Comparison of ENCODE assay signal across 9 mouse cellular contexts in genomic region chr16:11068666-11069065, GRCm38 (mm10). TPM values are rescaled to one million over a fixed set of nuclear protein-coding genes. Genes with fewer than 3 reads are reported as not detected.
DNase-seq lines count a peak whose midpoint lies in the region; ATAC-seq and TF ChIP-seq lines count a peak whose summit lies in the region.
"Had no signal": no experiment of that assay in that cellular context is flagged by ENCODE, and none has a peak within 500 bp of the region (broad histone marks: within the 10 kb centered on the region; RNA-seq: fewer than 3 reads in every experiment).

No protein-coding gene starts in this region.

- H3K36me3 ChIP-seq in heart, embryonic 16.5 days (ENCODE audit: control insufficient read depth, insufficient read depth), result 0 out of 2 replicates have a peak, but pooled peaks cover 6% of the 10 kb centered on the region
- H3K36me3 ChIP-seq in forebrain, embryonic 14.5 days (ENCODE audit: control insufficient read depth, insufficient read depth, low read length), result peaks cover 33% of the 10 kb centered on the region
- H3K36me3 ChIP-seq in midbrain, embryonic 11.5 days (ENCODE audit: control insufficient read depth, insufficient read depth, low read length), result peaks cover 14% of the 10 kb centered on the region

- peak overlapping the region; percentile 17; the same call in 1 of the 2 replicates for H3K27ac ChIP-seq in heart, embryonic 16.5 days (ENCODE audit: low read length)
- H3K27ac ChIP-seq in bone marrow, adult 2 months (ENCODE audit: control insufficient read depth, insufficient read depth, low read depth, low read length, poor library complexity), result peak overlapping the region; percentile 72
- H3K27ac ChIP-seq in forebrain, embryonic 14.5 days (ENCODE audit: low read depth, low read length), result no peak overlapping the region
- H3K27ac ChIP-seq in midbrain, embryonic 11.5 days (ENCODE audit: low read depth, low read length), result no peak overlapping the region
- H3K27ac ChIP-seq: macrophage had no signal

- 88% methylated on average over 3 of the region's 3 CpGs for WGBS in heart, embryonic 16.5 days
- WGBS in bone marrow, adult 2 months, result 69% methylated on average over 3 of the region's 3 CpGs
- WGBS in forebrain, embryonic 14.5 days, result 92% methylated on average over 3 of the region's 3 CpGs
- 90% methylated on average over 3 of the region's 3 CpGs for WGBS in midbrain, embryonic 11.5 days

- intact Hi-C loops in heart, postnatal 36 days (cut with DNase I), result no loop called here

- H3K9me3 ChIP-seq in heart, embryonic 16.5 days (replicated peaks; ENCODE audit: control insufficient read depth, low read length), result no peaks in the 10 kb centered on the region
- no peaks in the 10 kb centered on the region for H3K9me3 ChIP-seq in forebrain, embryonic 14.5 days (replicated peaks; ENCODE audit: control insufficient read depth, low read length)
- no peaks in the 10 kb centered on the region for H3K9me3 ChIP-seq in midbrain, embryonic 11.5 days (ENCODE audit: control insufficient read depth, low read length)

- TF ChIP-seq POLR2A in bone marrow, adult 2 months (IDR thresholded peaks at IDR 0.05; ENCODE audit: borderline replicate concordance, control insufficient read depth, low read depth, low read length), result no peak

- TF ChIP-seq CTCF in bone marrow, adult 2 months (IDR thresholded peaks at IDR 0.05; ENCODE audit: control insufficient read depth, insufficient read depth, low read length), result no peak

- peak overlapping the region; percentile 88; the same call in 1 of the 2 replicates for H3K4me2 ChIP-seq in heart, embryonic 16.5 days (ENCODE audit: low read depth, low read length)
- H3K4me2 ChIP-seq in forebrain, embryonic 14.5 days (ENCODE audit: low read length), result peak overlapping the region; percentile 92
- peak overlapping the region; percentile 78; the same call in 1 of the 2 replicates for H3K4me2 ChIP-seq in midbrain, embryonic 11.5 days

- no peak overlapping the region for H3K4me3 ChIP-seq in heart, embryonic 16.5 days (ENCODE audit: low read length)
- no peak overlapping the region for H3K4me3 ChIP-seq in bone marrow, adult 2 months (replicated peaks; ENCODE audit: control insufficient read depth, low read depth, low read length)
- no peak overlapping the region for H3K4me3 ChIP-seq in forebrain, embryonic 14.5 days (ENCODE audit: low read depth, low read length)
- no peak overlapping the region for H3K4me3 ChIP-seq in midbrain, embryonic 11.5 days (ENCODE audit: low read depth, low read length)

- H3K4me1 ChIP-seq in heart, embryonic 16.5 days (ENCODE audit: control insufficient read depth, insufficient read depth, low read length), result peaks cover 50% of the 10 kb centered on the region
- H3K4me1 ChIP-seq in bone marrow, adult 2 months (ENCODE audit: control insufficient read depth, insufficient read depth, low read length), result peaks cover 9% of the 10 kb centered on the region
- peaks cover 39% of the 10 kb centered on the region for H3K4me1 ChIP-seq in forebrain, embryonic 14.5 days (ENCODE audit: control insufficient read depth, insufficient read depth, low read length)
- peaks cover 31% of the 10 kb centered on the region for H3K4me1 ChIP-seq in midbrain, embryonic 11.5 days (ENCODE audit: control insufficient read depth, insufficient read depth, low read length)

- no peak overlapping the region for H3K9ac ChIP-seq in heart, embryonic 16.5 days (ENCODE audit: low read length)
- H3K9ac ChIP-seq in forebrain, embryonic 14.5 days (ENCODE audit: low read length), result peak overlapping the region; percentile 25
- H3K9ac ChIP-seq in midbrain, embryonic 11.5 days (ENCODE audit: low read length), result peak overlapping the region; percentile 92; the same call in 1 of the 2 replicates

- no peak for DNase-seq in heart, postnatal 36 days
- DNase-seq in forebrain, embryonic 14.5 days (ENCODE audit: low spot score), result no peak
- DNase-seq in midbrain, embryonic 11.5 days (ENCODE audit: low spot score, missing footprints), result no peak
- no peak for DNase-seq in right cerebral cortex, postnatal 10 days (ENCODE audit: low spot score in 2 of 2)
- no peak for DNase-seq in thymus, postnatal 0 days (ENCODE audit: low spot score)
- no peak for DNase-seq in left cerebral cortex, adult 9 months (ENCODE audit: low spot score in 2 of 2)

- ATAC-seq in heart, embryonic 16.5 days (replicated peaks; ENCODE audit: extremely low read depth, insufficient read depth, low FRiP score), result no peak
- no peak for ATAC-seq in forebrain, embryonic 14.5 days
- no peak for ATAC-seq in midbrain, embryonic 11.5 days (ENCODE audit: low FRiP score)

- H3K27me3 ChIP-seq in heart, embryonic 16.5 days (ENCODE audit: control insufficient read depth, insufficient read depth, low read length), result no peaks in the 10 kb centered on the region
- H3K27me3 ChIP-seq in forebrain, embryonic 14.5 days (replicated peaks; ENCODE audit: control insufficient read depth, insufficient read depth, low read length), result no peaks in the 10 kb centered on the region
- no peaks in the 10 kb centered on the region for H3K27me3 ChIP-seq in midbrain, embryonic 11.5 days (ENCODE audit: control insufficient read depth, insufficient read depth, low read length)

RNA-seq across cellular contexts. Expression of gene Litaf, which starts 2.7 kb away (rescaled TPM):
- polyA plus RNA-seq in heart, embryonic 16.5 days (2015; fragmentation: Nextera tagmentation; extraction: Ambion mirVana), result 76.6 and 78.7 TPM in 2 replicates
- 10 to 100 TPM; 19.9 to 21.7 TPM for total RNA-seq in heart, postnatal 36 days (2021)
- polyA plus RNA-seq in bone marrow, adult 2 months (2011; ENCODE audit: insufficient read depth, insufficient read length, low replicate concordance, missing spikeins), result 21.6 and 41.1 TPM in 2 replicates
- 41.4 and 44.5 TPM in 2 replicates for polyA plus RNA-seq in forebrain, embryonic 14.5 days (2014; fragmentation: Nextera tagmentation; extraction: Ambion mirVana)
- 61.8 and 63.4 TPM in 2 replicates for polyA plus RNA-seq in midbrain, embryonic 11.5 days (2014; fragmentation: Nextera tagmentation; extraction: Ambion mirVana)
- 36.7 and 38.5 TPM in 2 replicates for polyA plus RNA-seq in thymus, postnatal 0 days (2015; fragmentation: Nextera tagmentation; extraction: Ambion mirVana)

RNA-seq across cellular contexts. Expression of gene Snn, which starts 7.9 kb away (rescaled TPM):
- polyA plus RNA-seq in heart, embryonic 16.5 days (2015; fragmentation: Nextera tagmentation; extraction: Ambion mirVana), result 42.2 and 49.2 TPM in 2 replicates
- 10 to 100 TPM; 28.1 to 33.8 TPM for total RNA-seq in heart, postnatal 36 days (2021)
- 12.6 and 21.6 TPM in 2 replicates for polyA plus RNA-seq in bone marrow, adult 2 months (2011; ENCODE audit: insufficient read depth, insufficient read length, low replicate concordance, missing spikeins)
- polyA plus RNA-seq in forebrain, embryonic 14.5 days (2014; fragmentation: Nextera tagmentation; extraction: Ambion mirVana), result 170 and 171 TPM in 2 replicates
- polyA plus RNA-seq in midbrain, embryonic 11.5 days (2014; fragmentation: Nextera tagmentation; extraction: Ambion mirVana), result 103 and 110 TPM in 2 replicates
- 46.4 and 51.8 TPM in 2 replicates for polyA plus RNA-seq in thymus, postnatal 0 days (2015; fragmentation: Nextera tagmentation; extraction: Ambion mirVana)

Comparison
In these comparisons a context has a peak if more than half of its experiments do, and no peak if none do; other contexts are left out.
1. H3K27ac ChIP-seq: peak in heart, embryonic 16.5 days (single experiment) and bone marrow, adult 2 months (single experiment); none in forebrain, embryonic 14.5 days (single experiment) and midbrain, embryonic 11.5 days (single experiment).
2. Peak in every context shown above with its lines, with median percentiles within 50 percentile points of each other: H3K4me2 ChIP-seq.